Mouse (Mus musculus) embryonic fibroblast, embryonic 13.5 days (primary cell): ENCODE measurements around the gene Galm. TPM values are rescaled to one million over a fixed set of nuclear protein-coding genes. Genes with fewer than 3 reads are reported as not detected.

ENCODE experiments used
- H3K27ac ChIP-seq: 2 replicates; pipeline ENCODE4 v1.5.1; 2012; ENCODE audit warnings: low read length, control low read depth, inconsistent platforms; ENCODE audit not compliant: insufficient read depth
- H3K4me1 ChIP-seq: 2 replicates; pipeline ENCODE4 v1.6.1; 2011; ENCODE audit warnings: low read length; ENCODE audit not compliant: control insufficient read depth, insufficient read depth
- H3K4me3 ChIP-seq: 2 replicates; pipeline ENCODE4 v1.5.1; 2011; ENCODE audit warnings: mild to moderate bottlenecking, control low read depth, low read length; ENCODE audit not compliant: insufficient read depth
- CTCF ChIP-seq: IDR thresholded peaks from 2 replicates; pipeline ENCODE4 v1.5.1; 2011; ENCODE audit warnings: mild to moderate bottlenecking, control low read depth, low read length, moderate library complexity, borderline replicate concordance; ENCODE audit not compliant: insufficient read depth
- POLR2A ChIP-seq: IDR thresholded peaks from 2 replicates; pipeline ENCODE4 v1.6.1; 2011; ENCODE audit warnings: low read depth, mild to moderate bottlenecking, control low read depth, low read length, moderate library complexity
- polyA plus RNA-seq: library from polyadenylated mRNA; stranded (reverse); fragments of >200 nt; gene quantifications from 2 replicates; pipeline ENCODE4 v1.2.4, GENCODE M21; 2011; ENCODE audit warnings: low read depth; ENCODE audit not compliant: missing spikeins, insufficient read length

Galm gene
- polyA plus RNA-seq, 1 experiment: 10.0 TPM

DNA sequence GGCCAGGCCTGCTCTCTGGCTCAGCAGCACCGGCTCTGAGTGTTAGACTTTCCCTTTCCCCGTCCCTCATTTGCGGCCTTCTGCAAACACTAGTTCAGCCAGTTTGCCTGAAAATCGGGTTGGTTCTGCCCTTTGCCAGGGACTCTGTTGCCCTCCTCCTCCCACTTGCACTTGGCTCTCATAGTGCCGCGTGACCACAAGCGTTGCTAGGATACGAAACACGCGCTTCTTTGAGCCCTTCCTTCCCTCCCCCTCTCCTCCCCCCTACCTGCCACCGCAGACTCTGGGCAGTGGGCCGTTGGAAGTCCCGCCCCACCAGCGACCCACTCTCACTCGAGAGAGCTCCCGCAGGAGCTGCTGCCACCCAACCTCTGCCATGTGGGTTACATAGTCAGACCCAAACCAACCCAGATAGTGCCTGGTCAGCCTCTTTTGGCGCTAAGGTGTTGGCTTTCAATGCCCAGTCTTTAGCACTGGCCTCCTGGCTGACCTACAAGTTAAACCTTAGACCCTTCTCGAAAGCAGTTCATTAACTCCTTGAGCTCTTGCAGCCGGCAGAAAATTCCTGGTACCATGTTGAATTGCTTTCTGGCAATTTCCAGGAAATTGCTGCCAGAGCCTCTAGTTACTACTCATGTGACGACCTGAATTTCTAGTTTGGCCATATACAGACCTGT, 31.1 kb upstream of the Galm start:
- H3K4me3 ChIP-seq: no peak overlapping the region
- TF ChIP-seq CTCF (no peak), POLR2A (no peak)
- no peaks in the 10 kb centered on the region; the same call in 1 of the 2 replicates for H3K4me1 ChIP-seq
- H3K27ac ChIP-seq: no peak overlapping the region

DNA sequence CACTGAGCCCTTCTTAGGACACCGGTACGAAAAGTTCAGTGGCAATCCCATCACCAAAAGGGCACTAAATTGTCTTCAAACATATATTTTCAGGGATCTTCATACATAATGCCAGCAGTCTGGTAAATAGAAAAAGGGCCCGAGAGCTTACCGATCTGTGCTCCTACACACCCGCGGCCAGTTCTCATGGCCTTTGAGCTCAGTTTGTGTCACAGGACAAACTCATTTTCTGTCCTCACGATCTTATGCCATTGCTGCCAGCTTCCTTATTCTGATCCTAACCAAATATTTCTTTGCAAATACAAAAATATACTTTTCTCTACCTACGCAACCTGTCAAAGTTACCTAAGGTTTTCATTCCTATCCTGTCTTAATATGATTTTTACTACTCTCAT, 30.6 kb upstream of the Galm start:
- no peak overlapping the region for H3K27ac ChIP-seq
- no peak overlapping the region for H3K4me3 ChIP-seq
- H3K4me1 ChIP-seq: no peaks in the 10 kb centered on the region; the same call in 1 of the 2 replicates
- no peak for TF ChIP-seq POLR2A
- TF ChIP-seq CTCF: no peak

DNA sequence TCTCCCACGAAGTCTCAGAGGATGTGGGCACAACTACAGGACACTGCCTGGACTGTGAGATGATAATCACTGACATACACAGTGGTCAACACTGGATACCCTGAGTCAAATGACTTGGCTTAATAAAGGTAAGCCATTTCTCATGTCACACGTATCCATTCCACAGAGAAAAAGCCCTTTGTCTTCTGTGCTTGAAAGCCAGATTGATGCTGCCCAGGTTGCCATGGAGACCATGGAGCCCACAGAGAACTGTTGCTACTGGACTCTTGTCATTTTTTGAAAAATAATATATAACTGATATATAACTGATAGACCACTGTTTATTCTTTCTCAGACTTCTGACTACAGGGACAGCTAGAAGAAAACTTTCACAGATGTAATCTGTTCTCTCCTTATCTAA, 30.1 kb upstream of the Galm start:
- H3K4me3 ChIP-seq: no peak overlapping the region
- no peak for TF ChIP-seq POLR2A
- TF ChIP-seq CTCF: no peak
- no peaks in the 10 kb centered on the region; the same call in 1 of the 2 replicates for H3K4me1 ChIP-seq
- H3K27ac ChIP-seq: no peak overlapping the region

DNA sequence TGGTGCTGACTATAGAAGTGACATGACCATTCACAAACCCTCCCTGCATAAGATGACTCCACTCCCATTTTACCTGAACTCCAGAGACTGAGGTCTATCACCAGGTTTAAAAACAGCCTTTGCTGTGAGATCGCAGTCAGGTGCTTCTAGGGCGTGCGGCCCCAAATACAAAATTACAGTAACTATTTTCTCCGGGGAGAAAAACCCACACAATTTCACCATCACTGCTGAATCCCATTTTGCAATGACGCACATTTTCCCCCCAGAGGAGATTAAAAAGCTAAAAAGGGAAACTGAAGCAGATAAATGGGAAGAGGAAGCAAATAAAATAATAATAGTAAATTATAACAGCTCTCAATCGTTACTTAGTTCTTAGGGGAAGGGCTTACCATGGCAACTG, 27.4 kb upstream of the Galm start:
- no peak overlapping the region for H3K27ac ChIP-seq
- H3K4me3 ChIP-seq: no peak overlapping the region
- no peaks in the 10 kb centered on the region; the same call in 1 of the 2 replicates for H3K4me1 ChIP-seq
- TF ChIP-seq CTCF: no peak
- TF ChIP-seq POLR2A: no peak

DNA sequence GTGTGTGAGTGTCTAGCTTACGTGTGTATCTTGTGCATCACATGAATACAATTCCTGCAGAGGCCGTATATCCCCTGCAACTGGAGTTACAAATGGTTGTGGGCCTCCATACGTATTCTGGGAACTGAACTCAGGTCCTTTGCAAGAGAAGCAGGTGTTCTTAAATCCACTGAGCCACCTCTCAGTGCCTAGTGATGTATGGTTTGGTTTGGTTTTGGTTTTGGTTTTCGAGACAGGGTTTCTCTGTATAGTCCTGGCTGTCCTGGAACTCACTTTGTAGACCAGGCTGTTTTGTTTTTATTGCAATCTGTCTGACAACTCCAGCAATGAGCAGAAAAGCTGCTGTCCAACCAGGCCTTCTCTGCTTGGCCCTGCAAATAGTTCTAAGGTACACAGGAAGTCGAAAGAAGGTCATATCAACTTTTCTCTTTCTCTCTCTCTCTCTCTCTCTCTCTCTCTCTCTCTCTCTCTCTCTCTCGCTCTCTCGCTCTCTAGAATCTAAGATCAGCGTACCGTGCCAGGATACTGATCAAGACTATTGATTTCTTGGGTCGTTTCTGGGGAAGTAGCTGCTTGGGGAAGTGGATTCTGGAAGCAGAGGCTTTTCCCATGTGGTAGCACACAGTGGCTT, 21.8 kb upstream of the Galm start:
- TF ChIP-seq POLR2A: no peak
- no peak for TF ChIP-seq CTCF
- H3K27ac ChIP-seq: no peak overlapping the region
- H3K4me1 ChIP-seq: no peaks in the 10 kb centered on the region
- H3K4me3 ChIP-seq: no peak overlapping the region

DNA sequence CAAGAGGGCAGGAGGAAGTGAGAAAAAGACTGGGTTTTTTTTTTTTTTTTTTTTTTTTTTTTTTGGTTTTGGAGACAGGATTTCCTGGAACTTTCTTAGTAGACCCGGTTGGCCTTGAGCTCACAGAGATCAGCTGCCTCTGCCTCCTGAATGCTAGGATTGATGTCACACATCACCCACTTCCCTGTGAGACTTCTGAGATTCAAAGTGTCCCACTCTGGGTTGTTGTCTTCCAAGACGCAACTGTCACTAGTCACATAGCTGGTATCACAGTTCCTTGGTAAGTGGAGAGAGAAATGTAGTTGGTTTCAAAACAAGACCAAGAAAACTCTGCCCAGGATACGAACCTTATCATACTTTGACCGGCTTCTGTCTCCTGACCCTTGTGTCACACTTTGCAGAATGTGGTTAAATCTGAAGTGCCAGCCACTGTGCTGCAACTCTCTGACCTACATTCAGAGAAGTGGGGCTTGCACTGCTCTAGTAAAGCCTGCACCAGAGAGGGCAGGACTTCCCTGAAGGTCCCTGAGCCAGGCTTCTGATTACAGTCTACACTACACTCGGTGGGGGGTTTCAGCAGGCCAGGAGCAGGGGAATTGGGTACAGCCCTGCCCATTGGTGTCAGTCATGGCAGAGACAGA, 14.5 kb upstream of the Galm start:
- H3K4me1 ChIP-seq: no peaks in the 10 kb centered on the region
- H3K27ac ChIP-seq: no peak overlapping the region
- TF ChIP-seq POLR2A (no peak), CTCF (no peak)

DNA sequence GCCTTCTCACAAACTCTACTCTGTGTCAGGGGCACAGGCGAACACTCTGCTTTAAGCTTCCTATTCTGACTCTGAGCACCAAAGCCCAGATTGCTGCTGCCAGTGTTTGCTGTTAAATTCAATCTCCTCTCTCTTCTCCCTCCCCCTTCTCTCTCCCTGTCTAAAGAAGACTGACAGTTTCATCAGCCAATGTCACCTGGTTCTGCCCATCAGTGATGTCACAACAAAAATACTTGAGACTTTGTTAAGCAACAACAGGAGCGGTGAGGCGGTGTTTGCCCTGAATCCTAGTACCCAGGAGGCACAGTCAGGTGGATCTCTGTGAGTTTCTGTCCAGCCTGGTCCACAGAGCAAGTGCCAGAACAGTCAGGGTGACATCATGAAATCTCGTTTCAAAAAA, 13.8 kb upstream of the Galm start:
- H3K4me1 ChIP-seq: no peaks in the 10 kb centered on the region
- H3K4me3 ChIP-seq: no peak overlapping the region
- no peak for TF ChIP-seq CTCF
- no peak for TF ChIP-seq POLR2A
- H3K27ac ChIP-seq: no peak overlapping the region

More for the DNA sequence above, 14.5 kb upstream of the Galm start:
- H3K4me3 ChIP-seq: no peak overlapping the region

DNA sequence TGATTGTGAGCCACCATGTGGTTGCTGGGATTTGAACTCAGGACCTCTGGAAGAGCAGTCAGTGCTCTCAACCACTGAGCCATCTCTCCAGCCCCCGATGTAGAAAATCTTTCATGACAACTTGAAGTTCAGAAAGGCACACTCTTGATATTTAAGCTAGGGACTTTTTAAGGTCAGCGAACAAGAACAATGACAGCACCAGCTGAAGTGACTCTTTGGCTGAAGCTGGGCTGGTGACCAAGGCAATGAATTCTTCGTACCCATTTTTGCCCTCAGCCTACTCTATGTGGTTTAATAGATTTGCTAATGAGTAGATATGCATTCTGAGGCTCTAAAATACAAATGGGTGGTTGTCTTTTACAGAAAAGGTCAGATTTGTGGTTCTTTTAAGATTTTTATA, 6.9 kb upstream of the Galm start:
- H3K4me3 ChIP-seq: no peak overlapping the region
- TF ChIP-seq CTCF: no peak
- no peak for TF ChIP-seq POLR2A

DNA sequence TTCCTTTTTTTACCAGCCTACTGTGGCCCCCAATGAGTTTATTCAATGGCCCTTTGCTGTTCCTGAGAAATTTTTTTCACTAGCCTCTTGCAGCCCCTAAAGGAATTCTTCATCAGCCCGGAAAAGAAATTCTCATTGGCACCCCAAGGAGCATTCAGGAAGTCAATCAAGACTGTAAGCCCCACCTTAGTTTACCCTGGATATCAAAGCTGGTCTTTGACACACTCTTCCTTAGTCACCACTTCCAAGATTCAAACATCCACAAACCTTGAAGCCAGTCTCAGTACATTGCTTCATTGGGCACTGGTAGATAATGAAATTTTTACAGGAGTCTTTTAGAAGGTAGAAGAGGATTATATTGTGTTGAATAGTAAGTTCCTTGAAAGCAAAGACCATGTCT, 5.4 kb upstream of the Galm start:
- no peak for TF ChIP-seq POLR2A
- TF ChIP-seq CTCF: no peak
- H3K4me1 ChIP-seq: peaks cover 3% of the 10 kb centered on the region
- H3K4me3 ChIP-seq: no peak overlapping the region
- H3K27ac ChIP-seq: no peak overlapping the region

More for the DNA sequence above, 6.9 kb upstream of the Galm start:
- H3K4me1 ChIP-seq: no peaks in the 10 kb centered on the region
- H3K27ac ChIP-seq: no peak overlapping the region
